10 mouse cellular contexts compared by ENCODE assay signal in the genomic region with DNA sequence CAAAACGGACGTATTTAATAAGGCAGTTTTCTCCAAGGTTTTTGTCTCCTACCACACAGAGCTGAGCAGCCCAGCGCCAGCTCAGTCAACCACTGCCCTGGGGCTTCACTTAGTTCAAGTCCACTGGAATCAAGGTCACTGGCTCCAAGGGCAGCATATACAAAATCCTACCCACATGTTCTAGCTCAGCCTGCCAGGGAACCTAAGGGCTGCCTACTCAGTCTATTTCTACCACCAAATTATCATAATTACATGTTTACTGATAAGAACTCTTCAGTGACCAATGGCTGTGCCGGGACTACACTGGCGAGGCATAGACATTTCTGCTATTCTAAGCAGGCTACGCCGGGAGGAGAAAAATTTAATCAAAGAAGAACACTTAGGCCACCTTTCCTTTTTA.
DNase-seq lines count a peak whose midpoint lies in the region; ATAC-seq and TF ChIP-seq lines count a peak whose summit lies in the region.
"Had no signal": no experiment of that assay in that cellular context is flagged by ENCODE, and none has a peak within 500 bp of the region (broad histone marks: within the 10 kb centered on the region; RNA-seq: fewer than 3 reads in every experiment).

No protein-coding gene starts in this region.

- no peak overlapping the region for H3K4me3 ChIP-seq in liver, postnatal 0 days (ENCODE audit: low read depth, low read length)
- no peak overlapping the region for H3K4me3 ChIP-seq in forebrain, embryonic 16.5 days (replicated peaks; ENCODE audit: low read length)
- H3K4me3 ChIP-seq: lung, embryonic 15.5 days had no signal

- H3K27ac ChIP-seq in liver, postnatal 0 days (ENCODE audit: low read depth) = no peak overlapping the region
- no peak overlapping the region for H3K27ac ChIP-seq in forebrain, embryonic 16.5 days (ENCODE audit: low read length)
- H3K27ac ChIP-seq: lung, embryonic 15.5 days had no signal

- no peaks in the 10 kb centered on the region for H3K27me3 ChIP-seq in liver, postnatal 0 days (ENCODE audit: insufficient read depth, low read length)
- no peaks in the 10 kb centered on the region for H3K27me3 ChIP-seq in forebrain, embryonic 16.5 days (replicated peaks; ENCODE audit: control insufficient read depth, insufficient read depth, low read length)
- H3K27me3 ChIP-seq: lung, embryonic 15.5 days had no signal

- 60% methylated on average over 7 of the region's 7 CpGs for WGBS in liver, postnatal 0 days (ENCODE audit: insufficient replicate concordance)
- WGBS in forebrain, embryonic 16.5 days = 71% methylated on average over 7 of the region's 7 CpGs

- TF ChIP-seq CTCF in liver, postnatal 0 days (IDR thresholded peaks at IDR 0.05; ENCODE audit: low read depth) = no peak

- TF ChIP-seq EP300 in liver, postnatal 0 days (IDR thresholded peaks at IDR 0.05; ENCODE audit: low read depth) = no peak

- H3K4me2 ChIP-seq in liver, postnatal 0 days (ENCODE audit: low read depth, low read length) = no peak overlapping the region
- no peak overlapping the region for H3K4me2 ChIP-seq in forebrain, embryonic 16.5 days (ENCODE audit: low read length)
- H3K4me2 ChIP-seq: lung, embryonic 15.5 days had no signal

- intact Hi-C loops in left cerebral cortex, postnatal 36 days (cut with DNase I) = loop anchor here (10.0 kb wide), 1 partner anchor 81 kb away; the partner anchor contains the start of gene Lrrc1

- no peaks in the 10 kb centered on the region for H3K4me1 ChIP-seq in liver, postnatal 0 days (ENCODE audit: insufficient read depth)
- H3K4me1 ChIP-seq in forebrain, embryonic 16.5 days (replicated peaks; ENCODE audit: control insufficient read depth, insufficient read depth, low read length) = peaks cover 6% of the 10 kb centered on the region

- DNase-seq in liver = peak; percentile 23
- DNase-seq in liver, postnatal 0 days = no peak
- DNase-seq in kidney, adult 8-10 months = peak; percentile 61 to 82
- no peak for DNase-seq in thymus, postnatal 0 days (ENCODE audit: low spot score)
- DNase-seq in gastrocnemius, postnatal 4 days (ENCODE audit: low spot score in 2 of 2) = no peak
- no peak for DNase-seq in left cerebral cortex, postnatal 36 days (ENCODE audit: low spot score in 2 of 2)
- DNase-seq: adrenal gland, postnatal 25 days had no signal

- ATAC-seq in liver, postnatal 0 days = no peak
- peak; percentile 35; the same call in 1 of the 2 replicates for ATAC-seq in forebrain, embryonic 16.5 days
- peak; percentile 77 for ATAC-seq in megakaryocyte-erythroid progenitor cell, adult 5-6 weeks (replicated peaks; ENCODE audit: low FRiP score, low TSS enrichment, poor library complexity, severe bottlenecking)

- no peaks in the 10 kb centered on the region for H3K9me3 ChIP-seq in liver, postnatal 0 days (ENCODE audit: low read length)
- H3K9me3 ChIP-seq in forebrain, embryonic 16.5 days (ENCODE audit: control insufficient read depth, low read length) = no peaks in the 10 kb centered on the region
- H3K9me3 ChIP-seq: lung, embryonic 15.5 days had no signal

- no peak overlapping the region for H3K9ac ChIP-seq in liver, postnatal 0 days (replicated peaks)
- no peak overlapping the region for H3K9ac ChIP-seq in forebrain, embryonic 16.5 days (replicated peaks; ENCODE audit: low read depth, low read length)
- H3K9ac ChIP-seq: lung, embryonic 15.5 days had no signal

- no peaks in the 10 kb centered on the region for H3K36me3 ChIP-seq in liver, postnatal 0 days (replicated peaks; ENCODE audit: insufficient read depth, low read length)
- no peaks in the 10 kb centered on the region for H3K36me3 ChIP-seq in forebrain, embryonic 16.5 days (ENCODE audit: control insufficient read depth, insufficient read depth)
- H3K36me3 ChIP-seq: lung, embryonic 15.5 days had no signal

Comparison
In these comparisons a context has a peak if more than half of its experiments do, and no peak if none do; other contexts are left out.
1. DNase-seq: peak in liver (single experiment) and kidney, adult 8-10 months (2 of 2); none in liver, postnatal 0 days (single experiment), thymus, postnatal 0 days (single experiment), gastrocnemius, postnatal 4 days (0 of 2) and left cerebral cortex, postnatal 36 days (0 of 2).